Mouse (Mus musculus) liver, adult 2 months (tissue): ENCODE data around the gene Pax3.

Experiments
- CTCF ChIP-seq: fragments of 200-500 bp; IDR thresholded peaks from 2 replicates; pipeline ENCODE4 v1.5.1; 2011; ENCODE audit warnings: low read depth, low read length, control low read depth
- POLR2A ChIP-seq: fragments of 200-500 bp; IDR thresholded peaks from 2 replicates; pipeline ENCODE4 v1.6.1; 2011; ENCODE audit warnings: low read length, control low read depth; ENCODE audit not compliant: insufficient read depth; ENCODE audit errors: extremely low read depth

- TF ChIP-seq POLR2A (no peak), CTCF (no peak)
These were observed 32.9 kb upstream of the Pax3 start for GRCm38 (mm10) chr1:78229801-78230200.
